Mouse (Mus musculus) embryonic facial prominence, embryonic 15.5 days (tissue): ENCODE data around the gene Carmil1. TPM values are rescaled to one million over a fixed set of nuclear protein-coding genes. Genes with fewer than 3 reads are reported as not detected.

ENCODE experiments used
- ATAC-seq: fragments of 200-750 bp; cut with Nextera tagmentation; 2 replicates; pipeline ENCODE4 v1.8.0; 2017; ENCODE audit warnings: low read depth, moderate TSS enrichment; ENCODE audit not compliant: insufficient number of reproducible peaks, low FRiP score, low TSS enrichment
- H3K27ac ChIP-seq: fragments of 300-500 bp; sonication (generic); replicated peaks from 2 replicates; pipeline ENCODE4 v1.5.1; 2015; ENCODE audit warnings: mild to moderate bottlenecking, inconsistent platforms
- H3K27me3 ChIP-seq: fragments of 300-500 bp; sonication (generic); 2 replicates; pipeline ENCODE4 v1.6.1; 2015; ENCODE audit warnings: inconsistent platforms
- H3K36me3 ChIP-seq: fragments of 300-500 bp; sonication (generic); 2 replicates; pipeline ENCODE4 v1.6.1; 2015; ENCODE audit warnings: mild to moderate bottlenecking, inconsistent platforms
- H3K4me1 ChIP-seq: fragments of 300-500 bp; sonication (generic); 2 replicates; pipeline ENCODE4 v1.6.1; 2015; ENCODE audit warnings: inconsistent platforms
- H3K4me2 ChIP-seq: fragments of 300-500 bp; sonication (generic); replicated peaks from 2 replicates; pipeline ENCODE4 v1.6.1; 2015; ENCODE audit warnings: mild to moderate bottlenecking, inconsistent platforms
- H3K4me3 ChIP-seq: fragments of 300-500 bp; sonication (generic); replicated peaks from 2 replicates; pipeline ENCODE4 v1.5.1; 2015; ENCODE audit warnings: mild to moderate bottlenecking, inconsistent platforms
- H3K9ac ChIP-seq: fragments of 300-500 bp; sonication (generic); 2 replicates; pipeline ENCODE4 v1.6.1; 2015; ENCODE audit warnings: inconsistent platforms
- H3K9me3 ChIP-seq: fragments of 300-500 bp; sonication (generic); replicated peaks from 2 replicates; pipeline ENCODE4 v1.6.1; 2016; ENCODE audit warnings: inconsistent platforms
- WGBS: fragments of 180-500 bp; shearing (Covaris S2); methylation state at CpG from one replicate; pipeline ENCODE4 v1.1.7; 2015; 5-methylcytosine and 5-hydroxymethylcytosine counted together
- polyA plus RNA-seq: library from polyadenylated mRNA; unstranded; fragments of >200 nt; fragmentation: Nextera tagmentation; extraction: Ambion mirVana; gene quantifications from 2 replicates; pipeline ENCODE4 v1.2.1, GENCODE M21; 2015

The Carmil1 gene
- polyA plus RNA-seq, 1 experiment from 2014 or later: 39.9 TPM

DNA sequence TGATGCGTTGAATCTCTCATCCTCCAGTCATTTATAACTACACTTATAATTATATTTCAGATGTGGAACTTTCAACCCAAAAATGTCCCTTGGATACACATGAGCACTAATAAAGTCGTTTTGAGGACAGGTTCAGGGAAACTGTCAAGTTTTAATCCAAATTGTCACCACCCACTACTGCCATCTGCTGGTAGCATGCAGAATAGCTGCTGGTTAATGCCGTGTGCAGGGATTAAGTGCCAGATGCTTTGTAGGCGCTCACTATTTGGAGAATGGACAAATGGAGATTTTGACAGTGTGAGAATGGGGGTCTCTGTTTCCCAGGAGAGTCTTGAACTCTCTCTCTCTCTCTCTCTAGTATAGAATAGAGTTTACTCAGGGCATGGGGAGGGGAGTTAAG, 16.7 kb upstream of the Carmil1 start:
- WGBS: 15% methylated on average over 4 of the region's 4 CpGs

DNA sequence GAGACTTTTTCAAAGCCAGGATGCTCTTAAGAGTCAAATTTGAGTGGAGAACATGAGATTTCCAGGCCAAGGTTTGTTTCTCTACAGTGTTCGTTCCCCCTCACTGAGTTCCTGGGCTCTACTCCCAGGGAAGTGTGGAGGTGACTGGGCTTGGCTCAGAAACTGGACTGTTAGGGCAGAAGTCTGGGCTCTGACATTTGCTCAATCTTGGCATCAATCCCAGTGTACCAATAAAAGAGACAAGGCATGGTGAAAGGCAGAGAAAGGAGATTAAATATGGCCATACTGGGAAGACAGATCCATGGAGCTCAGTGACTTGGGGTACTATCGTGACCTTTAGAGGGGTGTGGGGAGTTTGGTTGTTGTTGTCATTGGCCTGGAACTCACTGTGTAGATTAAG, 6.8 kb upstream of the Carmil1 start:
- no peak for ATAC-seq
- 90% methylated on average over 2 of the region's 2 CpGs for WGBS
- Histone ChIP-seq H3K9ac (no peak overlapping the region), H3K36me3 (no peaks in the 10 kb centered on the region), H3K27me3 (no peaks in the 10 kb centered on the region), H3K4me1 (no peaks in the 10 kb centered on the region), H3K9me3 (no peaks in the 10 kb centered on the region), H3K4me2 (no peak overlapping the region), H3K4me3 (no peak overlapping the region), H3K27ac (no peak overlapping the region)

More for the DNA sequence above, 16.7 kb upstream of the Carmil1 start:
- Histone ChIP-seq H3K4me1 (no peaks in the 10 kb centered on the region), H3K27me3 (no peaks in the 10 kb centered on the region), H3K4me2 (no peak overlapping the region), H3K36me3 (no peaks in the 10 kb centered on the region), H3K4me3 (no peak overlapping the region), H3K9ac (no peak overlapping the region), H3K27ac (no peak overlapping the region), H3K9me3 (no peaks in the 10 kb centered on the region)
- ATAC-seq: no peak

DNA sequence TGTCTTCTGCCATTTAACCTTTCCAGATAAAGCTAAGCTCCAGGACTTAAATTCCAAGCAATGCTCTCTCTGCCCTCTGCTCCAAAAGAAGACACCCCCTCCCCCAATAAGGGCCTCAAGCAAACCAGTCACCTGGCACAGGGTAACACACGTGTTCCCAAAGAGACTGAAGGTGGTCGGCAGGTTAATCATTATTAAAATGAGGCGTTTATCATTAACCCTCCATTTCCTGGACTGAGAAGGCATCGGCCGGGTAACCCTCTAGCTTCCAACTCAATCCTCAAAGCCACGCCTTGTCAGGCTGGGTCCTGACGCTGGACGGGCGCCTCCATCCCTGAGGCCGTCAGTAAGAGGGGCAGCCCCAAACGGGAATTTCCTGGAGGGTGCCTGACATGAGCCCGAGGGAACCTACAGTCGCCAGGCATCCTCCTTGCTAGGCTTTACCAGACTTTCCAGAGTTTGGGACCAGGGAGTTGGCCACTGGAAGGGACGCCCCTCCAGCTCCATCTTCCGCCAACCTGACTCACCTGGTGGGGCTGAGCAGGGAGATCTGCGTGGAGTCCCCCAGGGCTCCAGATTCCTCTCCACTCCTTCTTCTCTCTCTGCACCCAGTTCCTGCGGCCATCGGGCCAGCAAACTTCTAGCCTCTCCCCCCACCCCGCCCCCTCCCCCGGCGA, 695 bp downstream of the Carmil1 start:
- H3K4me1 ChIP-seq: peaks cover 23% of the 10 kb centered on the region
- no peaks in the 10 kb centered on the region for H3K27me3 ChIP-seq
- peak overlapping the region; percentile 93 for H3K4me2 ChIP-seq
- peak overlapping the region; percentile 91 for H3K9ac ChIP-seq
- H3K27ac ChIP-seq: 0 out of 2 replicates have a peak overlapping the region, but pooled peaks have one; percentile 96
- no peak for ATAC-seq
- H3K9me3 ChIP-seq: no peaks in the 10 kb centered on the region
- peak overlapping the region; percentile 79 for H3K4me3 ChIP-seq
- 1% methylated on average over 21 of the region's 21 CpGs for WGBS
- H3K36me3 ChIP-seq: no peaks in the 10 kb centered on the region

DNA sequence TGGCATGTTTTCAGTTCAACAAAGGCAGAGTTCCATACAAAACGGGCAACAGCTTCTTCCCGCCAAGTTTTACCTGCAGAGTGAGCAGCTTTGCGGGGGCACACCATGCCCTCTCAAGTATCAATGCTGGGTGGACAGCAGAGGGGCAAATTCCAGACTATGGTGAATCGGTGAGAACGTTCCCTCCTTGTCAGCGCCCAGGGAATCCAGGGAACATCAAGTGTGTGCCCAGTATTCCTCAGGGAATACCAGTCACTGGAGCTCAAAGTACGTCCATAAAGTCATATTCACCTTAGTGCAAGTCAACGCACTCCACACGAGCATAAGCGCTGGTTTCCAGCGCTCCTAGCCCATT, 1.2 kb downstream of the Carmil1 start:
- peak overlapping the region; percentile 93 for H3K4me2 ChIP-seq
- H3K9me3 ChIP-seq: no peaks in the 10 kb centered on the region
- H3K36me3 ChIP-seq: no peaks in the 10 kb centered on the region
- peaks cover 23% of the 10 kb centered on the region for H3K4me1 ChIP-seq
- no peak overlapping the region for H3K27ac ChIP-seq
- 0 out of 2 replicates have a peak overlapping the region, but pooled peaks have one; percentile 91 for H3K9ac ChIP-seq
- 46% methylated on average over 11 of the region's 11 CpGs for WGBS
- peak overlapping the region; percentile 79 for H3K4me3 ChIP-seq
- no peaks in the 10 kb centered on the region for H3K27me3 ChIP-seq
- ATAC-seq: no peak

DNA sequence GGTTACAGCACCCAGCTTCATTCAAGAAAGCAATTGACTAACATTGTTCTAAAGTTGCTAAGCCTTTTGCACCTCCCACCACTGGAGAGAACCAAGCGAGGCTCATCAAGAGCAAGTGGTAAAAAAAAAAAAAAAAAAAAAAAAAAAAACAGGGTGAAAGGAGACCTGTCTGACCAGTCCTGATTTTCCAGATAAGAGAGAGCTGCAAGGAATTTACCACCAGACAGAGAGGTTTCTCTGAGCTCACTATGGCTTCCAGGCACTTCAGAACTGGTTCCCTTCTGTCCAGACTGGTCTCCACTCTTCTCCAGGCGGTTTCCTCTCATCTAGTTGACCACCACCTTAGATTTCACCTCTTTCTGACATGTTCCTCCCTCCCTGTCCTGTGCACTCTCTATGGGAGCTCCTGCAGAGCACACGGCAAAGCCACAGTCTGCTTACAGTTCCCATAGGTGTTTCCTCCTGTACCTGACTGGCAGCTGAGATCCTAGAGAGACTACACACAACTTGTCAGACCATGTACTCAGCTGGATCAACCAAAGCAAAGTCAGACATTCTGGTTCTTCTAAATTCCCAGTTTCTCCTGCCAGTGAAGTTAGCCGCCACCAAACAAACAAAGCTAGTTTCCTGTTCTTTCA, 7.7 kb downstream of the Carmil1 start:
- WGBS: 55% methylated on average over 4 of the region's 4 CpGs
- no peaks in the 10 kb centered on the region for H3K36me3 ChIP-seq
- H3K4me3 ChIP-seq: no peak overlapping the region
- H3K27ac ChIP-seq: 0 out of 2 replicates have a peak overlapping the region, but pooled peaks have one; percentile 12
- H3K9ac ChIP-seq: no peak overlapping the region
- no peaks in the 10 kb centered on the region for H3K27me3 ChIP-seq
- H3K4me2 ChIP-seq: no peak overlapping the region
- 0 out of 2 replicates have a peak, but pooled peaks cover 13% of the 10 kb centered on the region for H3K4me1 ChIP-seq
- no peak for ATAC-seq
- no peaks in the 10 kb centered on the region for H3K9me3 ChIP-seq

DNA sequence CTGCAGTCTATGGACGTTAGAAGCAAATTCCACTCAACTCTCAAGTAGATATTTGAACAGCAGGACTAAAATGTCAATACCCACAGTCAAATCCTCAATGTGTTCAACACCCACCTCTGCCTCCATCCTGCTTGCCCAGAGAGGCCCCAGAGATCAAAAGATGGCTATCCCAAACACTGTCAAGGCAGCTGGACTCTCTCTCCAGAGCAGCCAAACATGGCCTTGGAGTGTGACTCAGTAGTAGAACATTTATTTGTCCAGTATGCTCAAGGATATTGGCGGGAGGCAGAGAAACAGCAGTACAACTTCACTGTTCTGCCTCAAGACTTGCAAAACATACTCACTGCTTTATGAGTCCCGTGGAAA, 11.5 kb downstream of the Carmil1 start:
- H3K9me3 ChIP-seq: no peaks in the 10 kb centered on the region
- H3K27ac ChIP-seq: peak overlapping the region; percentile 35; the same call in 1 of the 2 replicates
- H3K9ac ChIP-seq: no peak overlapping the region
- no peak for ATAC-seq
- H3K4me2 ChIP-seq: no peak overlapping the region
- whole genome bisulfite sequencing: 68% methylated on average over 3 of the region's 3 CpGs
- no peaks in the 10 kb centered on the region for H3K27me3 ChIP-seq
- H3K4me3 ChIP-seq: no peak overlapping the region
- 0 out of 2 replicates have a peak, but pooled peaks cover 13% of the 10 kb centered on the region for H3K4me1 ChIP-seq
- H3K36me3 ChIP-seq: no peaks in the 10 kb centered on the region

DNA sequence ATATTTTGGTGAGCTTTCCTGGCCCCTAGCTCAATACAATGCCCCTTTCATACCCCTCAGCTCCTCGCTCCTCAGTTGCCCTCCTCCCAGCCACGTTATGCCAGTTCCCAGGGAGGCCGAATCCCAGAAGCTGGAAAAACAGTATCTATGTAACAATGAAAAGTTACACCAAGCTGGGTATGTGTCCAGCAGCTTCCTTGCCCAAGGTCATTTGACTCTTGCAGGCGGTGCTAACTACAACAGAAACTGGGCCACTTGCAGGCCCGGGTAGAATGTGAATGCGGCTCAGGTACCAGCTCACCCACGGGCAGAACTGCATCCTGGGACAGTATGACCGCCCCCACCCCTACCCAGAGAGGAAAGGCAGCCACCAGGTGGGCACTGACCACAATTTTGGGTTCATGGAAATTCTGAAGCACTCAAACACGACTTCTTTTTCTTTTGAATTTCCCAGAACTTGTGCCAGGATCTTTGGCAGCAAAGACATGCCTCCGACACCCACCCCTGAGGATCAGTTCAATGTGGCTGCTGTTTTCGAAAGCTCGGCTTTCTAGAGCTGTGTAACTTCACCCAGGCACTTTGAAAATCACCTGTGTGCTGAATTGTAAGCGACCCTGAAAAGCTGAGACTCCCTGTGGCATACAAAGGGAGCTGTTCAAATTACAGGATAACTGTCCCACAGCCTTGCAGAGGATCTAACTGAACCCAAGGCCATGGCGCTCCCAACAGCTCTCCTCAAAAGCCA, 12.1 kb downstream of the Carmil1 start:
- Histone ChIP-seq H3K4me2 (no peak overlapping the region), H3K27ac (peak overlapping the region; percentile 35)
- no peak for ATAC-seq

DNA sequence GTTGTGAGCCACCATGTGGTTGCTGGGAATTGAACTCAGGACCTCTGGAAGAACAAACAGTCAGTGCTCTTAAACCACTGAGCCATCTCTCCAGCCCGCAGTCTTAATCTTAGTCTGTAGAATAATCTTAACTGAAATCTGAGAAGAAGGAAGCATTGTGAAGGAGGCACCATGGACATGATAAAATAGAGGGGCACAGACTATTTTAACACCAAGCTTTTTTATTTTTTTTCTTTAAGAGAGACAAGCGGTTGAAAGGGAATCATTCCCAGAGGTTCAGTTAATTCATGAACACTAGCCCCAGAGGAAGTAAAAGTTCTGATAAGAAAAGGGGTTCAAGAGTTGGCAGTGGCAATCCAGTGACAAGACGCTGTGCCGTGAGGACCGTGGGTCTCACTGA, 15.8 kb downstream of the Carmil1 start:
- no peak overlapping the region for H3K4me2 ChIP-seq
- 92% methylated on average over 5 of the region's 5 CpGs for WGBS

More for the DNA sequence above, 12.1 kb downstream of the Carmil1 start:
- Histone ChIP-seq H3K4me3 (no peak overlapping the region), H3K9ac (no peak overlapping the region), H3K36me3 (no peaks in the 10 kb centered on the region), H3K4me1 (0 out of 2 replicates have a peak, but pooled peaks cover 13% of the 10 kb centered on the region), H3K27me3 (no peaks in the 10 kb centered on the region), H3K9me3 (no peaks in the 10 kb centered on the region)
- WGBS: 56% methylated on average over 14 of the region's 14 CpGs

DNA sequence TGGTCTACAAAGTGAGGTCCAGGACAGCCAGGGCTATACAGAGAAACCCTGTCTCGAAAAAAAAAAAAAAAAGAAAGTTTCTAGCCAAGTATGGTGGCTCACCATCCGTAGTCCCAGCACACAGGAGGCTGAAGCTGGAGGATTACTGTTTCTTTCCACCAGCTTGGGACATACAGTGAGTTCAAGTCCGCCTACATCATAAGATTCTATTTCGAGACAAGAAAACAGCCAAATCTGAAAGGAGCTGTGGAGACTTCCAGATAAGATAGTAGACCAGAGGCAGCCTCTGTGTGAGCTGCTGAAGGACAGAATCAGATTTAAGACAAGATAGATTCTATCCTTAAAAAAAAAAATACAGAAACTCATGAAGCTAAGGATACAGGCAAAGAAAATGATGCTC, 17.0 kb downstream of the Carmil1 start:
- no peak for ATAC-seq
- 86% methylated on average over 4 of the region's 4 CpGs for WGBS
- Histone ChIP-seq H3K4me3 (no peak overlapping the region), H3K4me1 (0 out of 2 replicates have a peak, but pooled peaks cover 4% of the 10 kb centered on the region), H3K4me2 (no peak overlapping the region), H3K27me3 (no peaks in the 10 kb centered on the region), H3K27ac (no peak overlapping the region), H3K9me3 (no peaks in the 10 kb centered on the region), H3K9ac (no peak overlapping the region), H3K36me3 (no peaks in the 10 kb centered on the region)

More for the DNA sequence above, 15.8 kb downstream of the Carmil1 start:
- H3K27me3 ChIP-seq: no peaks in the 10 kb centered on the region
- no peaks in the 10 kb centered on the region for H3K9me3 ChIP-seq
- H3K9ac ChIP-seq: no peak overlapping the region
- ATAC-seq: no peak
- no peaks in the 10 kb centered on the region for H3K36me3 ChIP-seq
- H3K27ac ChIP-seq: no peak overlapping the region
- 0 out of 2 replicates have a peak, but pooled peaks cover 7% of the 10 kb centered on the region for H3K4me1 ChIP-seq
- no peak overlapping the region for H3K4me3 ChIP-seq

DNA sequence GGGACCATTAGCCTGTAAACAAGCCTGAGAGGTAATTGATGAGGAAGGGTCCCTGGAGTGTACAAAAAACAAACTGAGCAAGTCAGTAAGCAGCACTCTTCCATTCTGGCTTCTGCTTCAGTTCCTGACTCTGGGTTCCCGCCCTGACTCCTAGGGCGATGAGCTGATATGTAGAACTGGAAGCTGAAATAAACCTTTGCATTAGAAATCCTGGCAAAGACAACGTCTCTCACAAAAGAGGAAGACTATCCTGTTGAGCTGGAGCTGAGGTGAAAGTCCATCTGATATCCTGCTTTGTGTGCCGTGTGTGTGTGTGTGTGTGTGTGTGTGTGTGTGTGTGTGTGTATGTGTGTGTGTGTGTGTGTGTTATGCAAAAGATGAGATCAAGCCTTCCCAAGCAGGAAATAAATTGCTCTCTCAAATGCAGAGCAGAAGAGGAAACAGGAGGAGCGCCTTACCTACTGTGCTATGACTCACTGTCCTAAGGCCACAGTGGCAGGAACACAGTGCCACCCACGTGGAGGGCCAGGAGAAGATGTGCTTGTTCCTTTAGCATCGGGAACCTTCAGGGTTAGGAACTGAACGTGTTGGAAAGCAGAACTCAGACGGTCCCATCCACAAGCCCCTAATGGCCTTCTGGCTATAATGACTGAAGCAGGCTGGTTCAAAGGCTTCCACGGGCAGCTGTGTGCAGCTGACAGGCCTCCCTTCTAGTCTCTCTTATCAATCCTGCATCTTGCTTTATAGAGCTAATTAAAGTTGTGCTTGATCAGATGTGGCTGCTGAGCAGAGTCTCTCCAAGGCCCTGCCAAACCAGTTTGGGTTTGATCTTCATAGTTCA, 19.6 kb downstream of the Carmil1 start:
- no peak overlapping the region for H3K27ac ChIP-seq
- no peak overlapping the region for H3K4me3 ChIP-seq
- peaks cover 13% of the 10 kb centered on the region for H3K4me1 ChIP-seq
- H3K9me3 ChIP-seq: no peaks in the 10 kb centered on the region
- H3K4me2 ChIP-seq: no peak overlapping the region
- no peak overlapping the region for H3K9ac ChIP-seq
- no peaks in the 10 kb centered on the region for H3K27me3 ChIP-seq
- no peak for ATAC-seq
- 56% methylated on average over 10 of the region's 10 CpGs for WGBS
- no peaks in the 10 kb centered on the region for H3K36me3 ChIP-seq
